Mouse (Mus musculus) ES-E14 (cell line): ENCODE measurements around the gene Tcte2. TPM values are rescaled to one million over a fixed set of nuclear protein-coding genes. Genes with fewer than 3 reads are reported as not detected.

Experiments used
- DNase-seq: peaks from one replicate; pipeline ENCODE4 v3.0.0-alpha.2; 2013; ENCODE audit warnings: low read depth, low spot score
- H3K27ac ChIP-seq: 2 replicates; pipeline ENCODE4 v1.5.1; 2012; ENCODE audit warnings: low read depth, mild to moderate bottlenecking, low read length, moderate library complexity, mixed read lengths; ENCODE audit not compliant: poor library complexity, insufficient read depth, severe bottlenecking
- H3K36me3 ChIP-seq: 2 replicates; pipeline ENCODE4 v1.6.1; 2012; ENCODE audit warnings: mild to moderate bottlenecking, low read length, moderate library complexity, mixed read lengths; ENCODE audit not compliant: control insufficient read depth, poor library complexity, insufficient read depth, severe bottlenecking
- H3K4me1 ChIP-seq, 2 experiments: fragments of 150-350 bp in 1 of 2; sonication (generic) in 1 of 2; 2 replicates each; pipeline ENCODE4 v1.6.1; 2012; ENCODE audit warnings: low read length in 2 of 2, mild to moderate bottlenecking in 1 of 2, mixed read lengths in 1 of 2; ENCODE audit not compliant: control insufficient read depth in 2 of 2, insufficient read depth in 2 of 2, poor library complexity in 1 of 2
- H3K4me3 ChIP-seq, 2 experiments: fragments of 150-350 bp in 1 of 2; sonication (generic) in 1 of 2; 2 replicates each; pipeline ENCODE4 v1.5.1; 2012; ENCODE audit warnings: low read length in 2 of 2, low read depth in 1 of 2, mild to moderate bottlenecking in 1 of 2, mixed read lengths in 1 of 2; ENCODE audit not compliant: insufficient read depth in 1 of 2, poor library complexity in 1 of 2, severe bottlenecking in 1 of 2
- H3K9ac ChIP-seq: 2 replicates; pipeline ENCODE4 v1.6.1; 2012; ENCODE audit warnings: low read depth, mild to moderate bottlenecking, low read length, mixed read lengths; ENCODE audit not compliant: poor library complexity, insufficient read depth, severe bottlenecking
- H3K9me3 ChIP-seq: fragments of 150-350 bp; sonication (generic); 2 replicates; pipeline ENCODE4 v1.6.1; 2012; ENCODE audit warnings: low read depth, mild to moderate bottlenecking, low read length; ENCODE audit not compliant: control insufficient read depth, insufficient read depth
- CHD2 ChIP-seq: IDR thresholded peaks from 2 replicates; pipeline ENCODE4 v1.6.1; 2014; ENCODE audit warnings: mild to moderate bottlenecking, low read depth, low read length, inconsistent platforms
- HCFC1 ChIP-seq: IDR thresholded peaks from 2 replicates; pipeline ENCODE4 v1.6.1; 2012; ENCODE audit warnings: low read length, inconsistent platforms, borderline replicate concordance; ENCODE audit not compliant: insufficient read depth
- MAFK ChIP-seq: IDR thresholded peaks from 2 replicates; pipeline ENCODE4 v1.6.1; 2014; ENCODE audit warnings: mild to moderate bottlenecking, low read depth, low read length, inconsistent platforms; ENCODE audit not compliant: insufficient read depth
- ZC3H11A ChIP-seq: IDR thresholded peaks from 2 replicates; pipeline ENCODE4 v1.6.1; 2012; ENCODE audit warnings: low read depth, mild to moderate bottlenecking, inconsistent platforms, low read length, borderline replicate concordance
- ZNF384 ChIP-seq: IDR thresholded peaks from 2 replicates; pipeline ENCODE4 v1.6.1; 2012; ENCODE audit warnings: low read depth, low read length, inconsistent platforms
- in situ Hi-C, 2 experiments: fragments of 600-800 bp; cut with MboI; formaldehyde crosslinking; loops; one replicate each; pipeline ENCODE4 v1.15.1; 2025; ENCODE audit warnings: low sequenced_read_pairs in 2 of 2, inconsistent platforms in 1 of 2; ENCODE audit not compliant: unreplicated experiment in 2 of 2
- total RNA-seq: library from RNA; depleted of rRNA; stranded (reverse); fragments of 300-350 nt; gene quantifications from 2 replicates; pipeline ENCODE4 v1.2.3, GENCODE M21; 2012; rRNA removed

Gene Tcte2
- total RNA-seq, 1 experiment: 3.3 TPM

GRCm38 (mm10) chr17:13668052-13669015, 93.3 kb downstream of the Tcte2 start:
- Histone ChIP-seq H3K9me3 (no peaks in the 10 kb centered on the region), H3K4me3 (peak overlapping the region in 1 of 2 experiments; percentile 19; a peak in 2 of 4 replicates), H3K36me3 (no peaks in the 10 kb centered on the region), H3K4me1 (peaks cover 0 to 8% of the 10 kb centered on the region in 2 experiments; a peak in 2 of 4 replicates), H3K27ac (peak overlapping the region; percentile 29), H3K9ac (peak overlapping the region; percentile 8; the same call in 1 of the 2 replicates)
- in situ Hi-C loops: no loop called here
- DNase-seq: no peak
- TF ChIP-seq CHD2 (0 out of 2 replicates have a peak, but pooled peaks have one; percentile 8), ZC3H11A (no peak), MAFK (peak; percentile 70; the same call in 1 of the 2 replicates)

DNA sequence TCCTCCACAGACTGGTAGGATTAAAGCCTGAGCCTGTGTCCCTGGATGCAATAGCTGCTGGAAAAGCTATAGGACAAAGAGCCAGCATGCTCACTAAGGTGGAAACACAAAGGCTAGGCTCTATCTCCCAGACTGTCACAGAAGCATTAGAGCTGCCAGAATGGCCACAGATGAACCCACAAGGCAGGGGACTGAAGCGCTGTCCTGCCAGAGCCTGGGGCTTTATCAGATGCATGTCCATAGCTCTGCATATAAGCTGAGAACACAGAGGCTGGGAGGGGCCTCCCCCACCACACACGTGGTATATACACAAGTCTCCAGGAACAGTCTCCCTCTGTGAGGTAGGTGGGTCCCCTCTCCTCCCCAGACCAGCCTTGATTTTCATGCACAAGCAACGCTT, 94.6 kb downstream of the Tcte2 start:
- in situ Hi-C loops: no loop called here
- Histone ChIP-seq H3K4me3 (no peak overlapping the region), H3K4me1 (peaks cover 0 to 10% of the 10 kb centered on the region in 2 experiments; a peak in 2 of 4 replicates), H3K9me3 (no peaks in the 10 kb centered on the region), H3K36me3 (no peaks in the 10 kb centered on the region), H3K27ac (no peak overlapping the region), H3K9ac (no peak overlapping the region)
- TF ChIP-seq CHD2 (no peak), ZC3H11A (no peak), HCFC1 (no peak), MAFK (no peak), ZNF384 (no peak)
- no peak for DNase-seq

DNA sequence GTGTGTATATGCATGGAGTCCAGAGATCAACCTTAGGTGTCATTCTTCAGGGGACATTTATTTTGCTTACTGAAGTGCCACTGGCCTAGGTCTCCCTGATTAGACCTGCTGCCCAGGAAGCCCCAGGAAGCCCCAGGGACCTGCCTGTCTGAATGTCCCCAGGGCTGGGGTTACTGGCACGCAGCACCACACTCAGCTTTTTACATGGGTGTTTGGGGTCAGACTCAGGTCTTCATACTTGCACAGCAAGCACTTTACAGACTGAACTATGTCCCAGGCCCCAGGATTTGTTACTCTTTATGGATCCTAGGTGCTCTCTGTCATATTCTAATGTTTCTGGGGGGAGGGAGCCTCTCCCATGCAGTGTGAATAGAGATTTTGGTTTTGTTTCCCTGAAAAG, 95.9 kb downstream of the Tcte2 start:
- in situ Hi-C loops: no loop called here
- TF ChIP-seq ZC3H11A: no peak
- no peak for TF ChIP-seq HCFC1
- no peak for TF ChIP-seq CHD2
- TF ChIP-seq MAFK: no peak
- TF ChIP-seq ZNF384: no peak
- Histone ChIP-seq H3K4me1 (peaks cover 0 to 10% of the 10 kb centered on the region in 2 experiments; a peak in 2 of 4 replicates), H3K4me3 (no peak overlapping the region), H3K9me3 (no peaks in the 10 kb centered on the region), H3K36me3 (no peaks in the 10 kb centered on the region), H3K9ac (no peak overlapping the region), H3K27ac (no peak overlapping the region)
- DNase-seq: no peak

- Histone ChIP-seq H3K4me1 (peaks cover 3 to 18% of the 10 kb centered on the region in 2 experiments; a peak in 3 of 4 replicates), H3K9ac (no peak overlapping the region), H3K4me3 (no peak overlapping the region), H3K27ac (no peak overlapping the region), H3K36me3 (no peaks in the 10 kb centered on the region), H3K9me3 (no peaks in the 10 kb centered on the region)
- DNase-seq: no peak
- in situ Hi-C loops: no loop called here
- TF ChIP-seq CHD2 (no peak), HCFC1 (no peak), ZC3H11A (no peak), MAFK (no peak), ZNF384 (no peak)
These were observed 98.0 kb downstream of the Tcte2 start for GRCm38 (mm10) chr17:13663386-13664166.

Other genes with a start within 250 kb of the Tcte2 start
- gene Afdn, start 1.3 kb downstream of the Tcte2 start, total RNA-seq: 92.4 and 127 TPM in 2 replicates
- 0.13 TPM in 1 of 2 replicates, not detected in the other for gene Gm7168, start 186.5 kb upstream of the Tcte2 start, total RNA-seq
- not detected in 2 replicates for gene Gm7356, start 241.9 kb upstream of the Tcte2 start, total RNA-seq